Mouse (Mus musculus) adrenal gland, postnatal 25 days (tissue): ENCODE measurements at regions not wholly inside any gene's neighbourhood (a gene's known extent, or its start where the extent isn't known, plus 50 kb on each side); places are given as distances from the start of the nearest gene placed in this dataset.

Experiments
- DNase-seq: peaks from one replicate; pipeline ENCODE4 v3.0.0; 2021; ENCODE audit warnings: mixed read lengths

GRCm38 (mm10) chr17:70942478-70942877, 60.0 kb upstream of the Myom1 start:
- DNase-seq = no peak

GRCm38 (mm10) chr17:70934258-70934657, 68.2 kb upstream of the Myom1 start:
- DNase-seq = no peak

- no peak for DNase-seq
These were observed 69.0 kb upstream of the Myom1 start for GRCm38 (mm10) chr17:70933122-70934050.

- DNase-seq = no peak
These were observed 69.9 kb upstream of the Myom1 start for GRCm38 (mm10) chr17:70932565-70932964.

GRCm38 (mm10) chr17:70930600-70930999, 71.8 kb upstream of the Myom1 start:
- DNase-seq = no peak

GRCm38 (mm10) chr17:70929582-70929981, 72.9 kb upstream of the Myom1 start:
- no peak for DNase-seq

- DNase-seq = no peak
These were observed 71.3 kb upstream of the Tgif1 start for GRCm38 (mm10) chr17:70924565-70925220.

- DNase-seq = no peak
These were observed 68.3 kb upstream of the Tgif1 start for GRCm38 (mm10) chr17:70921681-70922080.

- DNase-seq = no peak
These were observed 66.8 kb upstream of the Tgif1 start for GRCm38 (mm10) chr17:70920181-70920580.

- no peak for DNase-seq
These were observed 64.0 kb upstream of the Tgif1 start for GRCm38 (mm10) chr17:70917183-70917935.

GRCm38 (mm10) chr17:70916089-70916750, 62.9 kb upstream of the Tgif1 start:
- no peak for DNase-seq

GRCm38 (mm10) chr17:70915445-70915844, 62.1 kb upstream of the Tgif1 start:
- no peak for DNase-seq

- DNase-seq = no peak
These were observed 56.9 kb upstream of the Tgif1 start for GRCm38 (mm10) chr17:70910238-70910637.

GRCm38 (mm10) chr17:70909573-70909972, 56.2 kb upstream of the Tgif1 start:
- DNase-seq = no peak

- DNase-seq = peak; percentile 6
These were observed 55.0 kb upstream of the Tgif1 start for GRCm38 (mm10) chr17:70908328-70908727.
